Mouse (Mus musculus): Measurements from ENCODE around the gene Gm8297. TPM values are rescaled to one million over a fixed set of nuclear protein-coding genes. Genes with fewer than 3 reads are reported as not detected.
"Not testable (repeated sequence)": the region's sequence is repeated elsewhere in the genome, so short reads cannot be mapped to it uniquely, and the experiment has no call there.

Gene Gm8297
- total RNA-seq (2015; ENCODE audit: low replicate concordance) (not detected in 2 replicates), total RNA-seq (2017; ENCODE audit: low replicate concordance) (not detected in 2 replicates)

DNA sequence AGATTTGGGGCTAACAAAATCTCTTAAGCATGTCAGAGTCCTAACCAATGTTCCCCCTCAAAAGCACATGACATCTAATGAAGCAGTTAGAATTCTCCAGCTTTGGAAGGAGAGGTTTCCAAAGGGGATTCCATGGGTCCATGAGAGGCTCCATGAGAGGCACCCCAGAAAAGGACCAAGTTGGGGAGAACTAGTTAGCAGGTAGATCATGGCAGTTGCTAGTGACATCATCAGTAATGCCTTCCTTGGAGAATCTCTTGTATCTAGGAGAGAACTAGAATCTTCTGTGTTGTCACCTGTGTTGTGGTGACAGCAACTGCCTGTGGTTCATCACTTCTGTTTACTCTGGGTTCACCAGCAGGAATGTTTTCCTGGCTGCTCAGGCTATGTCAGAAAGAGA lies at the start of gene Gm8297:
Gm8297 (plus strand) TSS at position 301 of the 400 bp plus-strand sequence.
- ATAC-seq (replicated peaks; ENCODE audit: low FRiP score, poor library complexity, severe bottlenecking): not testable (repeated sequence)

- ATAC-seq (replicated peaks; ENCODE audit: low FRiP score, poor library complexity, severe bottlenecking): not testable (repeated sequence)
Measured at GRCm38 (mm10) chr14:5015591-5015990, 31.9 kb downstream of the Gm8297 start, which contains the start of gene Gm3298. Gene Gm3298 (plus strand): TSS chr14:5015891.

Other genes starting within 250 kb of the Gm8297 start
- gene Gm9602, start 207.6 kb upstream of the Gm8297 start, total RNA-seq (2015; ENCODE audit: low replicate concordance): not detected in 2 replicates
- not detected in 2 replicates for gene Gm9602, start 207.6 kb upstream of the Gm8297 start, total RNA-seq (2017; ENCODE audit: low replicate concordance)
- not detected in 2 replicates for gene Gm3269, start 145.8 kb upstream of the Gm8297 start, total RNA-seq (2015; ENCODE audit: low replicate concordance)
- gene Gm3269, start 145.8 kb upstream of the Gm8297 start, total RNA-seq (2017; ENCODE audit: low replicate concordance): not detected in 2 replicates
- gene Gm3264, start 128.4 kb upstream of the Gm8297 start, total RNA-seq (2015; ENCODE audit: low replicate concordance): not detected in 2 replicates
- not detected in 2 replicates for gene Gm3264, start 128.4 kb upstream of the Gm8297 start, total RNA-seq (2017; ENCODE audit: low replicate concordance)
- gene Gm3278, start 91.5 kb upstream of the Gm8297 start, total RNA-seq (2015; ENCODE audit: low replicate concordance): not detected in 2 replicates
- not detected in 2 replicates for gene Gm3278, start 91.5 kb upstream of the Gm8297 start, total RNA-seq (2017; ENCODE audit: low replicate concordance)
- not detected in 2 replicates for gene Gm3298, start 32.0 kb downstream of the Gm8297 start, total RNA-seq (2015; ENCODE audit: low replicate concordance)
- not detected in 2 replicates for gene Gm3298, start 32.0 kb downstream of the Gm8297 start, total RNA-seq (2017; ENCODE audit: low replicate concordance)
- gene 4930555G01Rik, start 66.7 kb downstream of the Gm8297 start, total RNA-seq (2015; ENCODE audit: low replicate concordance): not detected in 2 replicates
- not detected in 2 replicates for gene 4930555G01Rik, start 66.7 kb downstream of the Gm8297 start, total RNA-seq (2017; ENCODE audit: low replicate concordance)
- not detected in 2 replicates for gene Gm8281, start 87.1 kb downstream of the Gm8297 start, total RNA-seq (2015; ENCODE audit: low replicate concordance)
- 0.39 TPM in 1 of 2 replicates, not detected in the other for gene Gm8281, start 87.1 kb downstream of the Gm8297 start, total RNA-seq (2017; ENCODE audit: low replicate concordance)
- not detected in 2 replicates for gene Gm8279, start 147.6 kb downstream of the Gm8297 start, total RNA-seq (2015; ENCODE audit: low replicate concordance)
- not detected in 2 replicates for gene Gm8279, start 147.6 kb downstream of the Gm8297 start, total RNA-seq (2017; ENCODE audit: low replicate concordance)
- gene Gm3317, start 180.6 kb downstream of the Gm8297 start, total RNA-seq (2015; ENCODE audit: low replicate concordance): not detected in 2 replicates
- not detected in 2 replicates for gene Gm3317, start 180.6 kb downstream of the Gm8297 start, total RNA-seq (2017; ENCODE audit: low replicate concordance)
- gene Gm8271, start 201.9 kb downstream of the Gm8297 start, total RNA-seq (2015; ENCODE audit: low replicate concordance): not detected in 2 replicates
- gene Gm8271, start 201.9 kb downstream of the Gm8297 start, total RNA-seq (2017; ENCODE audit: low replicate concordance): not detected in 2 replicates